Mouse (Mus musculus): Measurements from ENCODE around the gene Kat2a.

- peak in 2 of 3 experiments; percentile 38 to 68; a peak in 5 of 6 replicates for TF ChIP-seq CTCF (IDR thresholded peaks at IDR 0.05 in 2 of 3, conservative IDR thresholded peaks at IDR 0.05 in 1 of 3; ENCODE audit: control insufficient read depth in 1 of 3, insufficient read depth in 1 of 3, low read depth in 2 of 3, low read length in 3 of 3, poor library complexity in 1 of 3, severe bottlenecking in 1 of 3)
- no peak for TF ChIP-seq POLR2A (IDR thresholded peaks at IDR 0.05; ENCODE audit: control insufficient read depth in 1 of 2, insufficient read depth in 1 of 2, low read depth in 1 of 2, low read length in 2 of 2, poor library complexity in 1 of 2)
- no peak for TF ChIP-seq CHD1 (IDR thresholded peaks at IDR 0.05; ENCODE audit: low read depth, low read length)
- no peak for TF ChIP-seq EP300 (IDR thresholded peaks at IDR 0.05; ENCODE audit: low read depth in 1 of 2, low read length in 2 of 2)
- TF ChIP-seq ETS1 (IDR thresholded peaks at IDR 0.05; ENCODE audit: low read depth, low read length), result no peak
- TF ChIP-seq ELF1 (IDR thresholded peaks at IDR 0.05; ENCODE audit: low read depth, low read length), result no peak
- no peak for TF ChIP-seq SMC3 (IDR thresholded peaks at IDR 0.05; ENCODE audit: low read depth, low read length)
- TF ChIP-seq RAD21 (IDR thresholded peaks at IDR 0.05; ENCODE audit: low read depth, low read length), result peak; percentile 0; the same call in 1 of the 2 replicates
These were observed 49.3 kb upstream of the Kat2a start for GRCm38 (mm10) chr11:100761547-100762045.

Data from MEL (cell line).